Mouse (Mus musculus) heart, embryonic 16.5 days (tissue): ENCODE measurements around the gene Fbxw7. TPM values are rescaled to one million over a fixed set of nuclear protein-coding genes. Genes with fewer than 3 reads are reported as not detected.
A peak's percentile ranks its signal among the peaks of the same experiment; 100 is the strongest.
"Not testable (repeated sequence)": the region's sequence is repeated elsewhere in the genome, so short reads cannot be mapped to it uniquely, and the experiment has no call there.

Experiments used
- ATAC-seq: fragments of 200-750 bp; cut with Nextera tagmentation; replicated peaks from 2 replicates; pipeline ENCODE4 v1.8.0; 2017; ENCODE audit warnings: moderate number of reproducible peaks; ENCODE audit not compliant: insufficient read depth, low FRiP score; ENCODE audit errors: extremely low read depth
- H3K27ac ChIP-seq: fragments of 300-500 bp; sonication (generic); 2 replicates; pipeline ENCODE4 v1.5.1; 2014; ENCODE audit warnings: mild to moderate bottlenecking, low read length, control low read depth, moderate library complexity
- H3K27me3 ChIP-seq: fragments of 300-500 bp; sonication (generic); 2 replicates; pipeline ENCODE4 v1.6.1; 2014; ENCODE audit warnings: low read length, mixed read lengths; ENCODE audit not compliant: control insufficient read depth, insufficient read depth
- H3K36me3 ChIP-seq: fragments of 300-500 bp; sonication (generic); 2 replicates; pipeline ENCODE4 v1.6.1; 2014; ENCODE audit not compliant: control insufficient read depth, insufficient read depth
- H3K4me1 ChIP-seq: fragments of 300-500 bp; sonication (generic); 2 replicates; pipeline ENCODE4 v1.6.1; 2014; ENCODE audit warnings: low read length, mixed read lengths; ENCODE audit not compliant: control insufficient read depth, insufficient read depth
- H3K4me2 ChIP-seq: fragments of 300-500 bp; sonication (generic); 2 replicates; pipeline ENCODE4 v1.6.1; 2014; ENCODE audit warnings: low read depth, mild to moderate bottlenecking, control low read depth, low read length
- H3K4me3 ChIP-seq: fragments of 300-500 bp; sonication (generic); 2 replicates; pipeline ENCODE4 v1.5.1; 2014; ENCODE audit warnings: mild to moderate bottlenecking, control low read depth, low read length
- H3K9ac ChIP-seq: fragments of 300-500 bp; sonication (generic); 2 replicates; pipeline ENCODE4 v1.6.1; 2014; ENCODE audit warnings: low read length, control low read depth
- H3K9me3 ChIP-seq: fragments of 300-500 bp; sonication (generic); replicated peaks from 2 replicates; pipeline ENCODE4 v1.6.1; 2016; ENCODE audit warnings: low read length; ENCODE audit not compliant: control insufficient read depth
- WGBS: fragments of 180-500 bp; shearing (Covaris S2); extraction: QIAGEN DNeasy Blood & Tissue Kit; methylation state at CpG from one replicate; pipeline ENCODE4 v1.1.7; 2014; 5-methylcytosine and 5-hydroxymethylcytosine counted together
- polyA plus RNA-seq: library from polyadenylated mRNA; unstranded; fragments of >200 nt; fragmentation: Nextera tagmentation; extraction: Ambion mirVana; gene quantifications from 2 replicates; pipeline ENCODE4 v1.2.1, GENCODE M21; 2015

The Fbxw7 gene
- polyA plus RNA-seq, 1 experiment from 2014 or later = 12.1 TPM

- WGBS = 85% methylated on average over 3 of the region's 3 CpGs
- not testable (repeated sequence) for H3K4me1 ChIP-seq, H3K9ac ChIP-seq, H3K27me3 ChIP-seq, ATAC-seq, H3K4me3 ChIP-seq, H3K36me3 ChIP-seq, H3K27ac ChIP-seq, H3K4me2 ChIP-seq, H3K9me3 ChIP-seq
These were observed 46.7 kb downstream of the Fbxw7 start for GRCm38 (mm10) chr3:84861817-84862216.

- 70% methylated on average over 3 of the region's 3 CpGs for WGBS
- ATAC-seq = no peak
These were observed 50.6 kb downstream of the Fbxw7 start for GRCm38 (mm10) chr3:84865684-84866083.

GRCm38 (mm10) chr3:84866866-84867265 is 51.8 kb downstream of the Fbxw7 start:
- peaks cover 5% of the 10 kb centered on the region for H3K36me3 ChIP-seq
- no peak for ATAC-seq
- no peak overlapping the region for H3K27ac ChIP-seq
- peaks cover 11% of the 10 kb centered on the region for H3K4me1 ChIP-seq
- no peaks in the 10 kb centered on the region for H3K9me3 ChIP-seq
- H3K9ac ChIP-seq = no peak overlapping the region
- no peak overlapping the region for H3K4me3 ChIP-seq
- no peaks in the 10 kb centered on the region for H3K27me3 ChIP-seq
- H3K4me2 ChIP-seq = no peak overlapping the region
- WGBS = 81% methylated on average over 4 of the region's 4 CpGs

More at GRCm38 (mm10) chr3:84865684-84866083, 50.6 kb downstream of the Fbxw7 start:
- Histone ChIP-seq H3K27ac (no peak overlapping the region), H3K9ac (no peak overlapping the region), H3K36me3 (peaks cover 5% of the 10 kb centered on the region), H3K27me3 (no peaks in the 10 kb centered on the region), H3K4me1 (peaks cover 11% of the 10 kb centered on the region), H3K9me3 (no peaks in the 10 kb centered on the region), H3K4me3 (no peak overlapping the region), H3K4me2 (no peak overlapping the region)

GRCm38 (mm10) chr3:84867434-84867975 is 52.4 kb downstream of the Fbxw7 start:
- Histone ChIP-seq H3K36me3 (peaks cover 5% of the 10 kb centered on the region), H3K9me3 (no peaks in the 10 kb centered on the region), H3K4me3 (no peak overlapping the region), H3K27ac (no peak overlapping the region), H3K27me3 (no peaks in the 10 kb centered on the region), H3K4me2 (no peak overlapping the region), H3K4me1 (peaks cover 11% of the 10 kb centered on the region), H3K9ac (no peak overlapping the region)
- ATAC-seq = no peak
- 67% methylated on average over 1 of the region's 1 CpGs for WGBS

- H3K27me3 ChIP-seq = no peaks in the 10 kb centered on the region
- no peak for ATAC-seq
- no peak overlapping the region for H3K4me3 ChIP-seq
- WGBS = 44% methylated on average over 1 of the region's 1 CpGs
- peaks cover 11% of the 10 kb centered on the region for H3K4me1 ChIP-seq
- no peaks in the 10 kb centered on the region for H3K9me3 ChIP-seq
- H3K9ac ChIP-seq = no peak overlapping the region
- peaks cover 5% of the 10 kb centered on the region for H3K36me3 ChIP-seq
- no peak overlapping the region for H3K4me2 ChIP-seq
- H3K27ac ChIP-seq = no peak overlapping the region
These were observed 52.9 kb downstream of the Fbxw7 start for GRCm38 (mm10) chr3:84867991-84868390.

GRCm38 (mm10) chr3:84870126-84870525 is 55.1 kb downstream of the Fbxw7 start:
- H3K27me3 ChIP-seq = no peaks in the 10 kb centered on the region
- H3K27ac ChIP-seq = no peak overlapping the region
- H3K9ac ChIP-seq = no peak overlapping the region
- peaks cover 11% of the 10 kb centered on the region for H3K4me1 ChIP-seq
- ATAC-seq = no peak
- H3K4me3 ChIP-seq = no peak overlapping the region
- no peak overlapping the region for H3K4me2 ChIP-seq
- no peaks in the 10 kb centered on the region for H3K36me3 ChIP-seq
- no peaks in the 10 kb centered on the region for H3K9me3 ChIP-seq

GRCm38 (mm10) chr3:84875306-84875705 is 60.2 kb downstream of the Fbxw7 start:
- 68% methylated on average over 9 of the region's 9 CpGs for WGBS
- no peak for ATAC-seq
- H3K27ac ChIP-seq = no peak overlapping the region
- H3K9ac ChIP-seq = no peak overlapping the region; the same call in 1 of the 2 replicates
- H3K4me1 ChIP-seq = no peaks in the 10 kb centered on the region
- no peaks in the 10 kb centered on the region for H3K36me3 ChIP-seq
- no peak overlapping the region for H3K4me2 ChIP-seq
- H3K9me3 ChIP-seq = no peaks in the 10 kb centered on the region
- H3K27me3 ChIP-seq = no peaks in the 10 kb centered on the region
- H3K4me3 ChIP-seq = no peak overlapping the region

- H3K4me1 ChIP-seq = no peaks in the 10 kb centered on the region
- H3K36me3 ChIP-seq = no peaks in the 10 kb centered on the region
- H3K4me2 ChIP-seq = no peak overlapping the region
- H3K27ac ChIP-seq = no peak overlapping the region
- H3K4me3 ChIP-seq = no peak overlapping the region
- ATAC-seq = no peak
- H3K27me3 ChIP-seq = no peaks in the 10 kb centered on the region
- 75% methylated on average over 4 of the region's 4 CpGs for WGBS
- H3K9ac ChIP-seq = no peak overlapping the region
- no peaks in the 10 kb centered on the region for H3K9me3 ChIP-seq
These were observed 61.1 kb downstream of the Fbxw7 start for GRCm38 (mm10) chr3:84876211-84876610.

- Histone ChIP-seq H3K9me3 (no peaks in the 10 kb centered on the region), H3K36me3 (no peaks in the 10 kb centered on the region), H3K27me3 (no peaks in the 10 kb centered on the region), H3K4me2 (peak overlapping the region; percentile 31), H3K27ac (no peak overlapping the region; the same call in 1 of the 2 replicates), H3K9ac (no peak overlapping the region), H3K4me1 (peaks cover 12% of the 10 kb centered on the region), H3K4me3 (no peak overlapping the region)
- peak; percentile 94 for ATAC-seq
- whole genome bisulfite sequencing = 23% methylated on average over 11 of the region's 11 CpGs
These were observed 68.9 kb downstream of the Fbxw7 start for GRCm38 (mm10) chr3:84883817-84884483.
